Mouse (Mus musculus) hindbrain, postnatal 0 days (tissue): ENCODE data around the gene Klc1. TPM values are rescaled to one million over a fixed set of nuclear protein-coding genes. Genes with fewer than 3 reads are reported as not detected.

Experiments
- ATAC-seq: fragments of 200-750 bp; cut with Nextera tagmentation; 2 replicates; pipeline ENCODE4 v1.8.0; 2017; ENCODE audit warnings: mild to moderate bottlenecking, moderate TSS enrichment, moderate library complexity
- DNase-seq: peaks from one replicate; pipeline ENCODE4 v3.0.0-alpha.2; 2015; ENCODE audit warnings: low spot score
- H3K27ac ChIP-seq: fragments of 300-500 bp; sonication (generic); 2 replicates; pipeline ENCODE4 v1.5.1; 2014; ENCODE audit warnings: mild to moderate bottlenecking
- H3K27me3 ChIP-seq: fragments of 300-500 bp; sonication (generic); 2 replicates; pipeline ENCODE4 v1.6.1; 2014; ENCODE audit warnings: low read length, mixed read lengths; ENCODE audit not compliant: insufficient read depth
- H3K36me3 ChIP-seq: fragments of 300-500 bp; sonication (generic); 2 replicates; pipeline ENCODE4 v1.6.1; 2014; ENCODE audit warnings: low read length, mixed read lengths; ENCODE audit not compliant: insufficient read depth
- H3K4me1 ChIP-seq: fragments of 300-500 bp; sonication (generic); 2 replicates; pipeline ENCODE4 v1.6.1; 2014; ENCODE audit warnings: antibody characterized with exemption, low read length, mixed read lengths; ENCODE audit not compliant: insufficient read depth
- H3K4me2 ChIP-seq: fragments of 300-500 bp; sonication (generic); 2 replicates; pipeline ENCODE4 v1.6.1; 2014; ENCODE audit warnings: low read depth, mild to moderate bottlenecking, low read length, moderate library complexity, mixed read lengths
- H3K4me3 ChIP-seq: fragments of 300-500 bp; sonication (generic); 2 replicates; pipeline ENCODE4 v1.5.1; 2014; ENCODE audit warnings: low read length
- H3K9ac ChIP-seq: fragments of 300-500 bp; sonication (generic); replicated peaks from 2 replicates; pipeline ENCODE4 v1.6.1; 2014; ENCODE audit warnings: mild to moderate bottlenecking, low read length, moderate library complexity, mixed read lengths
- H3K9me3 ChIP-seq: fragments of 300-500 bp; sonication (generic); 2 replicates; pipeline ENCODE4 v1.6.1; 2016; ENCODE audit warnings: low read length, mixed read lengths
- CTCF ChIP-seq: IDR thresholded peaks from 2 replicates; pipeline ENCODE4 v1.5.1; 2016; ENCODE audit warnings: antibody characterized with exemption, control low read depth, low read depth
- WGBS: fragments of 180-500 bp; shearing (Covaris S2); extraction: QIAGEN DNeasy Blood & Tissue Kit; methylation state at CpG from one replicate; pipeline ENCODE4 v1.1.7; 2014; 5-methylcytosine and 5-hydroxymethylcytosine counted together
- polyA plus RNA-seq: library from polyadenylated mRNA; unstranded; fragments of >200 nt; fragmentation: Nextera tagmentation; extraction: Ambion mirVana; gene quantifications from 2 replicates; pipeline ENCODE4 v1.2.1, GENCODE M21; 2015
- total RNA-seq: library from RNA; depleted of rRNA; stranded (reverse); fragments of >200 nt; gene quantifications from 2 replicates; pipeline ENCODE4 v1.2.3, GENCODE M21; 2014

The Klc1 gene
- total and polyA plus RNA-seq, 2 experiments from 2014 or later = 421 to 600 TPM

DNA sequence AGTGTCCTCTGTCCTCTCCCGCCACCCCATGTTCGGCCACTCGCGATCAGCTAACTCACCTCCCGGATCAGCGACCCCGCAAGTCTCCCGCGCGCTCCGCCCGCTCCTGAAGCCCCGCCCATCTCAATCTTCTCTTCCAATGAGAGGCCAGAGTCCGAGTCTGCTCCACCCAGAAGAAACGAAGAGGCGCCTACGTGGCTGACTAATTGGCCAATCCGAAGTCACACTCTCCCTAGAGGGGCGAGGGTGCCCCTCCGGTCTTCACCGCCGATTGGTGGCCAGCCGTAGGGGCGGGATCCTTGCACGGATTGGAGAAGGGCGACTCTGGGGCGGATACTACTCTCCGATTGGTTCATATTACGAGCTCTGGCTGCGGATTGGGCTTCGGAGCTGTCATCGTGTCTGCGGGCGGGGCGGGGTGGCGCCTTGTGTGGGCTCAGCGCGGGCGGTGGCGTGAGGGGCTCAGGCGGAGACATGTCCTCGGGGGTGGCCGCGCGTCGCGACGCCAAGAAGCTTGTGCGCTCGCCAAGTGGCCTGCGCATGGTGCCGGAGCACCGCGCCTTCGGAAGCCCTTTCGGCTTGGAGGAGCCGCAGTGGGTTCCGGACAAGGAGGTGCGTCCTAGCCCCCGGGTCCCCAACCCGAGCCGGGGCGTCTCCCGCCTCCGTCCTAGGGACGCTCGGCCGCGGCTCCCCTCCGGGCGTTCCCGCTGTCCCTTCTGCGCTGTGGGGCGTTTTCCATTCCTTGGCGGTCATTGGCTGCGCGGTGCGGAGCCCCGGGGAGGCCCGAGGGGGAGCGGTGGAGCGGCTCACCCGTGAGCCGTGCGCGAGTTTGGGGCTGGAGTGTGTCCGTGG, 55.3 kb downstream of the Klc1 start, which contains the start of the genes Xrcc3 and Zfyve21:
TSS of gene Xrcc3 (minus strand) at position 108 of the 852 bp plus-strand sequence.
TSS of gene Zfyve21 (plus strand) at position 405 of the 852 bp plus-strand sequence.
- Histone ChIP-seq H3K4me2 (peak within 1 kb of the TSS; percentile 84), H3K36me3 (no peaks in the 10 kb centered on the region), H3K27me3 (no peaks in the 10 kb centered on the region), H3K27ac (peak within 1 kb of the TSS; percentile 88), H3K9me3 (no peaks in the 10 kb centered on the region), H3K4me1 (peaks cover 17% of the 10 kb centered on the region), H3K9ac (peak within 1 kb of the TSS; percentile 75), H3K4me3 (peak within 1 kb of the TSS; percentile 90)
- no peak for TF ChIP-seq CTCF
- ATAC-seq = peak; percentile 99
- 1% methylated on average over 85 of the region's 87 CpGs for WGBS
- DNase-seq = peak; percentile 100

DNA sequence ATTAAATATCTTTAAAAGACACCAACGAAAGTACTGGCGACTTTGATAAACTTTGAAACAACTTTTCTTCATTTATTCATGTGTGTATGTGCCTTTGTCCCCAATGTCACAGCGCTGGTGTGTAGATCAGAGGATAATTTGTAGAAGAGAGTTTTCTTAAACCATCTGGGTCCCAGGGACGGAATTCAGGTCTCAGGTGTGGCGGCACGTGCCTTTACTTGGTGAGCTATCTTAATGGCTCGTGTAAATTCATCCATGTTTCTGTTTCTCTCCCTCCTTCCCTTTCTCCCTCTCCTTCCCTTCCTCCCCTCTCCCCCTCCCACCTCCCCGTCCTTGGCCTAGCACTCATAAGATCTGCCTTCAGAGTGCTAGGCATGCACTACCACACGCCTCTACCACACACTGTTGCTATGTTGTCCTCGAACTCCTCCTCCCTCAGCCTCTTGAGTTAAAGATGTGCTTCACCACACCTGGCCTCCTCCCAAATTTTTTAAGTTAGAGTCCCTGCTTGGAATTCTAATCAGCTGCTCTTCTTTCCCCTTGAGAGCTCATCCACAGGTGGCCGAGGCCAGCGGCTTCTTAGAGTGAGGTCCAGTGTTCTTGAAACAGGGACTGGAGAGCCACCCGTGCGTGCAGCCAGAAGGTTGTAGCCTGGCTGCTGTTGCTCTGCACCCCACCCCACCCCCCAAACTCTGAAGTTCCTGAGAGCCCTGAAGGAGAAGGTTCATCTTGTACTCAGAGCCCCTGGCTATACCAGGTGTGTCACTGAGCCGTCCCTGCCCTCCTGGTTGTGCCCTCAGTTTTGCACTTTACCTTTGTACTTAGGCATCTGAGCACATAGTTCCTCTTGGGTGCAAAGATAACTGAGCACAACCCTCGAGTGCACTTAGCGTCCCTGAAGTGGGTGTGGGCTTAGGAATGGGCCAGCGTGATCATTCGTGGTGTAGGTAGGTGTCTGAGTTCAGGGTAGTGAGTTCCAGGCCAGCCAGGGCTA, 56.4 kb downstream of the Klc1 start:
- no peaks in the 10 kb centered on the region for H3K36me3 ChIP-seq
- H3K9me3 ChIP-seq = no peaks in the 10 kb centered on the region
- DNase-seq = peak; percentile 33
- TF ChIP-seq CTCF = no peak
- H3K27ac ChIP-seq = peak overlapping the region; percentile 88
- H3K4me1 ChIP-seq = peaks cover 14% of the 10 kb centered on the region
- 26% methylated on average over 19 of the region's 19 CpGs for WGBS
- H3K4me2 ChIP-seq = peak overlapping the region; percentile 84
- ATAC-seq = no peak
- H3K9ac ChIP-seq = peak overlapping the region; percentile 75
- peak overlapping the region; percentile 90 for H3K4me3 ChIP-seq
- no peaks in the 10 kb centered on the region for H3K27me3 ChIP-seq

GRCm38 (mm10) chr12:111816528-111816927, 57.9 kb downstream of the Klc1 start:
- no peak for DNase-seq
- H3K9ac ChIP-seq = no peak overlapping the region

DNA sequence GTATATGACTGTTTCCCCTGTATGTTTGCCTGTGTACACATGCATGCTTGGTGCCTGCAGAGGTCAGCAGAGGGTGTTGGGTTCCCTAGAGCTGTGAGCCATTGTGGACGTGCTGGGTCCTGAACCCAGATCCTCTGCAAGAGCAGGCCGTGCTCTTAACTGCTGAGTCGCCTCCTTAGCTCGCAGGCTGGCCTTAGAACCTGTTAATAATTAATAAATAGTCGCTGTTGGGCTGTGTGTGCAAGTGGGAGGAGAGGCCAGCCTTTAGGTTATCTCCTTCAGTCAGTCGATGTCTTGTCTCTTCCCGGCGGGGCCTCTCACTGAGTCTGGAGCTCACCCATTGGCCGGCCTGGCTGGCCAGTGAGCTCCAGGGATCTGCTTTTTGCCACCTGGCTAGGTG, 58.3 kb downstream of the Klc1 start:
- DNase-seq = no peak
- TF ChIP-seq CTCF = peak; percentile 25; the same call in 1 of the 2 replicates
- H3K9me3 ChIP-seq = no peaks in the 10 kb centered on the region
- no peaks in the 10 kb centered on the region for H3K27me3 ChIP-seq
- H3K9ac ChIP-seq = no peak overlapping the region
- H3K4me3 ChIP-seq = no peak overlapping the region
- peaks cover 14% of the 10 kb centered on the region for H3K4me1 ChIP-seq
- peak overlapping the region; percentile 84; the same call in 1 of the 2 replicates for H3K4me2 ChIP-seq
- no peak for ATAC-seq
- no peak overlapping the region for H3K27ac ChIP-seq
- H3K36me3 ChIP-seq = no peaks in the 10 kb centered on the region
- 73% methylated on average over 9 of the region's 9 CpGs for WGBS

More at GRCm38 (mm10) chr12:111816528-111816927, 57.9 kb downstream of the Klc1 start:
- peak overlapping the region; percentile 84; the same call in 1 of the 2 replicates for H3K4me2 ChIP-seq
- no peak for TF ChIP-seq CTCF
- peaks cover 14% of the 10 kb centered on the region for H3K4me1 ChIP-seq
- H3K27me3 ChIP-seq = no peaks in the 10 kb centered on the region
- no peaks in the 10 kb centered on the region for H3K36me3 ChIP-seq
- no peak for ATAC-seq
- H3K9me3 ChIP-seq = no peaks in the 10 kb centered on the region
- no peak overlapping the region; the same call in 1 of the 2 replicates for H3K27ac ChIP-seq
- WGBS = 53% methylated on average over 13 of the region's 13 CpGs
- H3K4me3 ChIP-seq = no peak overlapping the region

DNA sequence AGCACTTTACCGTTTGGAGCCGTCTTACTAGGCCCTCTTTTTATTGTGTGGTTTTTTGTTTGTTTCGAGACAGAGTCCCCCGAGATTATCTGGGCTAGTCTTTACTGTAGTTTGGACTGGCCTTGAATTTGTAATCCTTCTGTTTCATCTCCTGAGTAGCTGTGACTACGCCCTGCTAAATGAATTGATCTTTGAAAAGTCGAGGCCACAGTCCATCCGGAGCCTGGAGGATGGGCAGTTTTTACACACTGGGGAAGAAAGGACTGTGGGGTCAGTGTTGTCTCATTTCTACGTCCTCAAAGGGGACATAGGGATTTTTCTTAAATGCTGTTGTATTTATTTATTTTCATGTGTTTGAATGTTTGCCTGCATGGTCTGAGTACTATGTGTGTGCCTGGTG, 59.3 kb downstream of the Klc1 start:
- no peak for TF ChIP-seq CTCF
- Histone ChIP-seq H3K4me2 (no peak overlapping the region), H3K27ac (no peak overlapping the region), H3K9ac (no peak overlapping the region), H3K9me3 (no peaks in the 10 kb centered on the region), H3K4me1 (peaks cover 12% of the 10 kb centered on the region), H3K36me3 (no peaks in the 10 kb centered on the region), H3K27me3 (no peaks in the 10 kb centered on the region), H3K4me3 (no peak overlapping the region)
- ATAC-seq (no peak), DNase-seq (no peak)
- WGBS = 87% methylated on average over 8 of the region's 8 CpGs

DNA sequence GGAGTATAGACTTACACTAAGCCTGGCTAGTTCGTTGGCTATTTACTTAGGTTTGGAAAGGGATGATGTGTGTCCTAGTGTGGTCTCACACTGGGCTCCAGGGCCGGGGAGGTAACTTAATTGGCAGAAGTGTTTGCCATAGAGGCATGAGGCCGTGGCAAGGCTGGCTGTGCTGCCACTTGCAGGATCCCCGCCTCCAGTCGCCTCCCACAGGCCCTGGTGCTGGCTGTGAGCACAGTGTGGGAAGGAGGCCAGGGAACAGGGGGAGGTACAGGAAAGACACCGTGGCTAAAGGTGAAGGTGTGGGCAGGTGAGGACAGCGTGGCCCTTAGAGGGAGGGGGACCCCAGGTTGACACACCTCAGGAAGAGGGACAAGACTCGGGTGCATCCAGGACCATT, 61.3 kb downstream of the Klc1 start:
- no peaks in the 10 kb centered on the region for H3K9me3 ChIP-seq
- 67% methylated on average over 8 of the region's 8 CpGs for WGBS
- TF ChIP-seq CTCF = no peak

More for the DNA sequence above, 61.3 kb downstream of the Klc1 start:
- Histone ChIP-seq H3K36me3 (peaks cover 9% of the 10 kb centered on the region), H3K4me2 (no peak overlapping the region), H3K4me1 (peaks cover 5% of the 10 kb centered on the region), H3K4me3 (no peak overlapping the region), H3K27me3 (no peaks in the 10 kb centered on the region), H3K27ac (no peak overlapping the region), H3K9ac (no peak overlapping the region)
- DNase-seq = no peak
- no peak for ATAC-seq
